Mouse (Mus musculus): Measurements from ENCODE around the gene Azgp1. TPM values are rescaled to one million over a fixed set of nuclear protein-coding genes. Genes with fewer than 3 reads are reported as not detected.
"Not testable (repeated sequence)": the region's sequence is repeated elsewhere in the genome, so short reads cannot be mapped to it uniquely, and the experiment has no call there.

Azgp1 gene
- not detected in 2 replicates for total RNA-seq (2017)

DNA sequence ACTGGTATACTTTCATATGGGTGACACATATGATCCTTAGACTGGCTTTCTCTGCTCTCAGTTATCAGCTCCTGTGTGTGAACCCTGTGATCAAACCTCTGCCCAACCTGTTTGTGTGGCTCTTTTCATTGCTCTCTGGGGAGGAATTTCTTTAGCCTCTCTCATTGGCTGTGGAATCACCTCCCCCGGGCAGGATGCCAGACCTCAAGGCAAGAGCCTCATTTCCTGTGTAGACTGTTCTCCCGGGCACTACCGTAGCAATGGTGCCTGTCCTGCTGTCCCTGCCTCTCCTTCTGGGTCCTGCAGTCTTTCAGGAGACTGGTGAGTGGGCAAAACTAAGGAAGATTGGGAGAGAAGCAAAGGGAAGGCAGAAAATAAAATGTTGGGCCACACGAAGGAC, at the start of gene Azgp1:
TSS of gene Azgp1 (plus strand) at position 221 of the 400 bp plus-strand sequence.
- no peak for ATAC-seq (ENCODE audit: extremely low read depth, insufficient number of reproducible peaks, low FRiP score, poor library complexity, severe bottlenecking)

DNA sequence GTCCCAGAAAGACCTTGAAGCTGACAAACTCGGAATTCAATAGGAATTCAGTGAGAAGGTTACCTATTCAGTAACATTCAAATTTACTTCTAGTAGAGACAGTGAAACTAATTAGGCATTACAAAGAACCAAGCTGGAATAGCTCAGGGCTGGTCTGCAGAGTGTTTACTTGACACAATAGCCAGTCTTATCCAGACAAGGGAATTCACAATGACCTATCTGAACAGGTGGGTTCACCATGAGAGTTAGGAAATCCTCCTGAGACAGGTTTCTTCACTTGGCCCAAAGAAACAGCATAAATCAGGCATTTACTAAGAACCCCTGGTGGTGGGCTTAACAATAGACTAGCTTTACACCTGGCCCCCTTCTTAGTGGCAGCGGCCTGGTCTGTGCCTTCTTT, 47.4 kb upstream of the Azgp1 start:
- ATAC-seq (ENCODE audit: extremely low read depth, insufficient number of reproducible peaks, low FRiP score, poor library complexity, severe bottlenecking) = not testable (repeated sequence)

DNA sequence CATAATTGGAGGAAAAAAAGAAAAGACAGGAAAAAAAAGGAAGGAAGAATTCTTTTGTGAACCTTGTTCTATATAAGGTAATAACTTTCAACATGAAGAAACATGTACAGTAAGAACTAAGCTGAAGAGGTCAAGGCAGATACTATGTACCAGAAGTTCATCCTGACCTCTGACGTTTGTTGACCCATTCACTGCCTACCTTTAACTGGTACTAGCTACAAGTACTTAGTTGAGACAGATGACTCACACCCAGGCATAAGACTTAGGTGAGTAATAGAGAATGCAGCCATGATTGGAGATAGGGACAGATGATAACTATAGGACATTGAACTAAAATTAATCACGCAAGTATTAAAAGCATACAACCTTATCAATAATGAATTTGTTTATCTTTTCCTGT, 44.8 kb upstream of the Azgp1 start:
- no peak for ATAC-seq (ENCODE audit: extremely low read depth, insufficient number of reproducible peaks, low FRiP score, poor library complexity, severe bottlenecking)

DNA sequence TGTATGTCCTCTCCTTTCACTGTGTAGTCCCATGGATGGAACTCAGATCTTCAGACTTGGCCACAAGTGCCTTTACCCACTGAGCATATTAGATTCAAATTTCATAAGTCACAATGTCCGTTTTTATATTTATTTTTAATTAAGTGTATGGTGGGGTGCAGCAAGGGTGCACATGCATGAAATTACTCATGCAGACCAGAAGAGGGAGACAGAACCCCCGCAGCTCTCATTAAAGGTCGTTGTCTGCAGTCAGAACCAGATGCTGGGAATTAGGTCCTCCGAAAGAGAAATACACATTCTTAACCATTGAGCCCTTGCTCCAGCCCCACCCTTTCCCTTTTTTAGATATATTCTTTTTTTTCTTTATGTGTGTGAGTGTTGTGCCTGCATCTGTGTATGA, 44.1 kb upstream of the Azgp1 start:
- no peak for ATAC-seq (ENCODE audit: extremely low read depth, insufficient number of reproducible peaks, low FRiP score, poor library complexity, severe bottlenecking)

DNA sequence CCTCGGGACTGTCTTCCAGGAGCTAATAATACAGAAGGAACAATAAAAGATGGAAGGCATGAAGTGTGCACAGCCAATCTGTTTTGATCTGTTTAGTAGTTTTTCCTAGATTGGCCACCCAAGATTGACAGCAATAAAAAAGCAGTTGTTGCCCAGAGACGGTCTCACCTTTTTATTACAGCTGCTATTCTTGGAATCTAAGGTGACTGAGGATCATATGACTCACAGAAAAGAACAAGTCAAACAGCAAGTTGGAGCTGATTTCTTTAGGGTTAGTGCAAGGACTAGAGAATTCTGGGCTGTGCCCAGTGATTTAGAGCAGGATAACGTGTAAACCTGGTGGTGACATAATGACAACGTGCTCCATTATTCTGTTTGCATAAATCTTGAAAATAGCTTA, 40.4 kb upstream of the Azgp1 start:
- ATAC-seq (ENCODE audit: extremely low read depth, insufficient number of reproducible peaks, low FRiP score, poor library complexity, severe bottlenecking) = no peak

DNA sequence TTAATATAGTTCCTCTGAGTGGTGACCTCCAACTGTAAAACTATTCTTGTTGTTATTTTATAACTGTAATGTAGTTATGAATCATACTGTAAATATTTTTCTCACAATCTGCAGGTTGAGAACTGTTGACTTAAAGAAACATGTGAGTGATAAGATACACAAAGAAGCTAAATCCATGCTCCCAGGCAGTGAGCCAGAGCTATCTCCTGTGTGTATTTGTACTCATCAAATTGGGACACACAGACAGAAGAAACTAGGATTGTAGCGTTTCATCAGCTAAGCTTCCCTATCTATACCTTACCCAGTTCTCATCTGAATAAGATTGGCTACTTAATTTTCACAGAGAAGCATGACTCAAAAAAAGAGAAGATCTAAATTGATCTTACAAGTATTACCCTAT, 38.2 kb upstream of the Azgp1 start:
- ATAC-seq (ENCODE audit: extremely low read depth, insufficient number of reproducible peaks, low FRiP score, poor library complexity, severe bottlenecking) = no peak

DNA sequence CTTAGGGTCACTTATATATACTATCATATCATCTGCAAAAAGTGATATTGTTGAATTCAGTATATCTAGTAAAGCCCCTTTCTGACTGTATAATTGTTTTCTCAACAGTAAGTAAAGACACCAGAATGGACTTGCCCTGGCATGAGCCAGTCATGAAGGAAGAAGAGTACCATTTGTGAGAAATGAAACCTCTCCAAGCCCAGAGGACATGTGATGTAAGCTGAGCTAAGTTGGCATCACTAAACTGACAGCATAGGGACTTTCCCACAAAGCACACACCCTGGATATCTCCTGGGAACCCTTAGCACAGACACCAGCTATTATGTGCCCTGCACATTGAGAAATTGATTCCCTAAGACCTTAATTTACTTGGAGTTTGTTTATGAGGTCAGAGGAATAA, 34.0 kb upstream of the Azgp1 start:
- no peak for ATAC-seq (ENCODE audit: extremely low read depth, insufficient number of reproducible peaks, low FRiP score, poor library complexity, severe bottlenecking)

DNA sequence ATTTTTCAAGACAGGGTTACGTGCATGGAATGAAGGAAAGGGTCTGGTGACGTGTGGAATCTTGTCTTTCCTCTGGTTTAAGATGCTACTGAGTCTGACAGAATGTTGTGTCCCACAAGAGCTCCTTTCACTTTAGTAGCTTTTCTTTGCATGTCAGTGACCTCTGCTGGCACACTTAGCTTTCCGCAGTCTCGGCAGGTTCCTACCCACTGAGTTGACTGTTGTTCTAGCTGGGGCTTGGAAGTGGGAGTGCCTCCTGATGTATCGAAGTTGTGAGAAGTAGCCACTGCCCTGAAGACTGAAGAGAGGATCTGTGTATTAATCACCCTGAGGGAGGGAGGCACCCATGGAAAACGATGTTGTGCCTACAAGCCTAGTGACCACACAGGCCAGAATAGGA, 30.1 kb upstream of the Azgp1 start:
- ATAC-seq (ENCODE audit: extremely low read depth, insufficient number of reproducible peaks, low FRiP score, poor library complexity, severe bottlenecking) = no peak

DNA sequence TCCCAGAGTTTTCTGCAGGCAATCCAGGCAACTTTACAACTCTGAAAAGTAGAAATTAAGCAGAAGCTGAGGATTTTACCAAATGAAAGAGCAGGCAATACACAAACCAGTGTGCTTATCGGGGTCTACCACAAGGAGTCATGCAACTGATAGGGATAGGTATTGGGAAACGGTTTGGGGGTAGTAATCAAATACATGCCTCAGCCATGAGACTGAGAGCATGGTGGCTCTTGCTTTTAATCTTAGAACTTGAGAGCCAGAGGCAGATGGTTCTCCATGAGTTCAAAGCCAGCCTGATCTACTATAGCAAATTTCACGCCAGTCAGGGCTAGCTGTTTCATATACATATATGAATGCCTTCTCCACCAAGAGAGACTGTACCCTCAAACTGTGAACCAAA, 24.9 kb upstream of the Azgp1 start:
- no peak for ATAC-seq (ENCODE audit: extremely low read depth, insufficient number of reproducible peaks, low FRiP score, poor library complexity, severe bottlenecking)

DNA sequence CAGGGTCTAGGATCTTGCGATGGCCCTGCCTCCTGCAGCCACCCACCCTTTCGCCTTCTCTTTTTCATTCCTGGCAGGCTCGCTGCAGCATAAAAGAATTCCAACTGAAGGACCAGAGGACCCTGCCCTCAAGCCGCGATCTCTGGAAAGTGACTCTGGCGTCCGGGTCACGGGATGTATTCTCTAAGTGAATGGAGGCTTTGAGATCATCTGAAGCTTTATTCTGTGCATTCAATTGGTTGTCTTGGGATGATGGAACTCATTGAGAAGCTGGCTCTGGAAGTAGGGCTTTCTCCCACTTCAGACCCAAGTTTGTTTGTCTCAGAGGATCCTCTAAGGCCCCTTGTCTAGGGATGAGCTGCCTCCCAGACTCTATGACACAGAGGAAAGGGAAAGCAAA, 18.4 kb upstream of the Azgp1 start, which contains the start of gene Gjc3:
TSS of gene Gjc3 (minus strand) at position 154 of the 400 bp plus-strand sequence.
- no peak for ATAC-seq (ENCODE audit: extremely low read depth, insufficient number of reproducible peaks, low FRiP score, poor library complexity, severe bottlenecking)

DNA sequence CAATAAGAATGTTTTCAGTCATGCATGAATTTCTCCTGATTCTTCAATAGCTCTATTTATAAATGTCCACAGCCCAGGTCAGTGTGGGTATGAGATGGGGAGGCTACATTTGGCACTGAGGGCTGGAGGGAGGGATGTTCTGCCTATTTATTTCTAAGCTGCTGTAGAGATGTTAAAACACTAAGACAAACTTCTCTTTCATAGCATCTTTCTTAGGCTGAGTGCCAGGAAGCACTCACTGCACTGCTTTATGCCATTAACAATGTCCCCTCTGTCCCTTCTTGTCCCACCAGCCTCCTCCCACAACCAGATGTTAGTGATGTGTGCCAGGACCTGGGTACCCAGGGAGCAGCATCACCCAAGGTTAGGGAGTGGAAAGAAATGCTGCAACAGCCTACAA, 14.8 kb upstream of the Azgp1 start:
- no peak for ATAC-seq (ENCODE audit: extremely low read depth, insufficient number of reproducible peaks, low FRiP score, poor library complexity, severe bottlenecking)

DNA sequence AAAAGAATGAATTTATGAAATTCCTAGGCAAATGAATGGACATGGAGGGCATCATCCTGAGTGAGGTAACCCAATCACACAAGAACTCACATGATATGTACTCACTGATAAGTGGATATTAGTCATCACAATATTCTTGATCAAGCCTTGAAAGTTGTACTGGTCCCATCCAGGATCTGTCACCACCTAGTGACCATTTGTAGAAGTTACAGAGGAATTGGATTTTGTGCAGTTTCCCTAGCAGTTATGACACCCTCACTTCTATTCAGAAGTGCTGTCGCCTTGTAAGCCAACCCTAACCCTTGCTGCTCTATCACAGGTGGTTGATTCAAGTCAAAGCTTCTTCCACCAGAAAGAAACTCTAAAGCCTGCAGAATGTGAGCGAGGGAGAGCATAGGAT, 8.2 kb upstream of the Azgp1 start:
- ATAC-seq (ENCODE audit: extremely low read depth, insufficient number of reproducible peaks, low FRiP score, poor library complexity, severe bottlenecking) = no peak

DNA sequence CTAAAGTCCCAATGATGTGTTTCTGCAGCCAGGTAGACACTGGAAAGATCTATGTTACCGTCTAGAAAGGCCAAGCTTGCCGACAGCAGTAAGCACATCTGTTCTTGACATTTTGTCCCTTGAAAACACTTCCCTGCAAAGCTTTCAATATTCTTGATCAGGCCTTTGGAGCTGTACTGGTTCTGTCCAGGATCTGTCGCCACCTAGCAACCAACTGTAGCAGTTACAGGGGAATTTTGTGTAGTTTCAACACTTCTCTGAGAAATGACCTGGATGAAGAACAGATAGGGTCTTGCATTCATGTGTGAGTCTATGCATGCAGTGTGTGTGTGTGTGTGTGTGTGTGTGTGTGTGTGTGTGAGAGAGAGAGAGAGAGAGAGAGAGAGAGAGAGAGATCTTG, 7.6 kb upstream of the Azgp1 start:
- no peak for ATAC-seq (ENCODE audit: extremely low read depth, insufficient number of reproducible peaks, low FRiP score, poor library complexity, severe bottlenecking)

DNA sequence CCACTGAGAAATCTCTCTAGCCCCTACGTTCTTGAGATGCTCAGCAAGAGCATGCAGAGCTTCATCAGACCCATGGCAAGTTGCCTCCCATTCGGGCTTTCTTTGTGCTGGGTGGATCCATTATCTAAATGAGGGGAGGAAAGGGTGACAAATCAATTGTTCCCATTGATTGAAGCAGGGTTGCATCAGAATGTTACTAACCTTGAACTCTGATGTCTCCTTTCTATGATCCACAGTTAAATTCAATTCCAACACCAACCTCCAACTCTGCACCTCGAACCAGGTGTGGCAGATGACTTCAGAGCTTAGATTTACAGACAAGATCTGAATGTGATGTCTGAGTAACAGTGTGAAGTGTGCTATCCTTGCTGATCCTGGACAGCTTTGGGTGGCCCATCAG, 6.6 kb upstream of the Azgp1 start:
- ATAC-seq (ENCODE audit: extremely low read depth, insufficient number of reproducible peaks, low FRiP score, poor library complexity, severe bottlenecking) = no peak

DNA sequence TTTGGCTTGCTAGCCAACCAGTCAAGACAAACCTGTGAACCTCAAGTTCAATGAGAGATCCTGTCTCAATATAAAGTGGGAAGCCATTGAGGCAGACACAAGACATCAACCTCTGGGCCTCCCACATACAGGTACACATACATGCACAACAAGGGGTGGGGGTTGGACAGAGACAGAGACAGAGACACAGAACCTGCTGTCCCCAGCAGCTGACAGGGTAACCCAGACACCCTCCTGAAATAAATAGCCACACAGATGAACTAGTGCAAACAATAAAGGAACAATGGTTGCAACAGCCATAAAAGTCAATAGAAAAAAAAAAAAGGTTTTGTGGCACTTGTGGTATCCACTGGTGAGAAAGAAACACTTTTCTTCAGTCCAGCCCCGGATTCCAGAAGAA, 5.9 kb upstream of the Azgp1 start:
- no peak for ATAC-seq (ENCODE audit: extremely low read depth, insufficient number of reproducible peaks, low FRiP score, poor library complexity, severe bottlenecking)

DNA sequence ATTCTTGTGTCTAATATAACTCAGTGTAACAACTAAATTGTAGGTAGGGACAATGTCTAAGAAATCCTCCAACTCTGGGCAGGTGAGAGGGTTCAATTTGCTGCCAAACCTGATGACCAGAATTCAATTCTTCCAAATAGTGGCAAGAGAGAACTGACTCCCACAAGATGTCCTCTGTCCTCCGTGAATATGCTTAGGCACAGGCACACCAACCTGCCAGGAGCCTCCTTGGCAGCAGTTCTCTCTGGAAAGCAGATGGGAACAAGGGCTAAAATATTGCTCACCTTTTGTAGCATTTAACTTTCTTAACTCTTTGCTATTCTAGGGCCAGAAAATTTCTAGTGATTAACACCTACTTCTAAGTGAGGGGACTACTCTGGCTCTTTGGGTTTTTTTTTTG, 4.0 kb upstream of the Azgp1 start:
- ATAC-seq (ENCODE audit: extremely low read depth, insufficient number of reproducible peaks, low FRiP score, poor library complexity, severe bottlenecking) = no peak

DNA sequence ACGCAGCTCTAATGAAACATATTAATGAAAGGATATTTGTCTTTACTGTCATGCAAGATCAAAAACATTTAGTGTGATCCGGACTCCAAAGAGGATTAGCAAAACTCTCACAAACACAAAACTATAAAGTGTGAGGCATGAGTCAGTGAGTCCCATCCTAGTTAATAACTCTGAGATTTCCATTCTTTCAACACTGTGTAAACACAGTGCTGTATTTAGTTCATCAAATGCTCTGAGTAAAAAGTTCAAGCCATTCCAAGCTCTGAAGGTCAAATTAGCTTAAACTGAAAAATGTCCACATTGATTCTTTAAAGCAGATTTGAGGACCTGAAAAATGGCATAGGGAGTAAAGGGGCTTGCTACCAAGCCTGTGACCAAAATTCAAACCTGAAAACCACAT, 2.2 kb upstream of the Azgp1 start:
- ATAC-seq (ENCODE audit: extremely low read depth, insufficient number of reproducible peaks, low FRiP score, poor library complexity, severe bottlenecking) = no peak

DNA sequence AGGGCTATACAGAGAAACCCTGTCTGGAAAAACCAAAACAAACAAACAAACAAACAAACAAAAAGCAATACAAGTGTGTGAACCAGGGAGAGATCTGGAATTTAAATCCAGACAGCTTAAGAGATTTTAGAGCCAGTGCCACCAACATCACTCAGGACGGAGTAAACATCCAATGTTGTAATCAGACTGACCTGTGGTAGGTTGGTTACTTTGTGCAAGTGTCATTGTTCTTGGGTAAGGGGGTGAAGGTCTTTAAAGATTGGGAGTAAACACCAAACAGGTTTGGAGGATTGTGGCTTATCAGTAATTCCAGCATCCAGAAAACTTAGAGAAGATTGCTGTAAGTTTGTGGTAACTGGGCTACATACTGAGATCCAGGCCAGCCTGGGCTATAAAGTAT, 5.0 kb downstream of the Azgp1 start:
- ATAC-seq (ENCODE audit: extremely low read depth, insufficient number of reproducible peaks, low FRiP score, poor library complexity, severe bottlenecking) = no peak

DNA sequence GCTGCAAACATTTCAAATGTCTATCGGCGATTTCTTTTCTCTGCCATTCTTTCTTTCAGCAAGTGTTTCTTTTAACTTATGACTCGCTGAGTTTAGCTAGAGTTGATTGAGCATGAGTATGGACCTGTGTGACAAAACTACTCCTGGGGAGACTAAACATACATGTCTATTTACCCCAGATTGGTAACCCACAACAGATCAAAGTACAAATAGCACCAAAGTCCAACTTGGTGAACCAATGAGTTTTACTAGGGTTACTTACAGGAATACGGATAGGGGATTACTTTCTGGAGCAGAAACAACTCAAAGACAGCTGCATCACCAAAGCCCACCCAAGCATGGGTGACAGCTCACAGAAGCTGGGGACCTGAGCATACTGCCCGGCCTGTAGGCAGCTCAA, 28.1 kb downstream of the Azgp1 start:
- ATAC-seq (ENCODE audit: extremely low read depth, insufficient number of reproducible peaks, low FRiP score, poor library complexity, severe bottlenecking) = no peak

DNA sequence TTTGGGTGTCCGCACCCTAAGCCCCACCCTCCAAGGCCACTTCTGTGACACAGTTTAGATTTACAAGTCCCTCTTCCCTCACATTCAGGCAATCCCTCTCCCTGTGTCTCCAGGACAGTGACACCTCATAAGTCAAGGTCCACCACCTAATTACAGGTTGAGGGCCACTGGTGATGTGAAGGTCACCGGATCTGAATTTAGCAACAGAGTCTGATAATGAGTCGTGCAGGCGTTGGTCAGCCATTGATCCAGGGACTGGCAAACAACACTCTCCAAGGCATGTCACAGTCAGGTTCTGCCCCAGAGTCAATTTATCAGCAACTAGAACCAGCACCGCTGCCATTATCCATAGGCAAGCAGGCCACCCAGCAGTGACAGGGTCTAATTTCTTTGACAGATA, 31.1 kb downstream of the Azgp1 start:
- no peak for ATAC-seq (ENCODE audit: extremely low read depth, insufficient number of reproducible peaks, low FRiP score, poor library complexity, severe bottlenecking)

DNA sequence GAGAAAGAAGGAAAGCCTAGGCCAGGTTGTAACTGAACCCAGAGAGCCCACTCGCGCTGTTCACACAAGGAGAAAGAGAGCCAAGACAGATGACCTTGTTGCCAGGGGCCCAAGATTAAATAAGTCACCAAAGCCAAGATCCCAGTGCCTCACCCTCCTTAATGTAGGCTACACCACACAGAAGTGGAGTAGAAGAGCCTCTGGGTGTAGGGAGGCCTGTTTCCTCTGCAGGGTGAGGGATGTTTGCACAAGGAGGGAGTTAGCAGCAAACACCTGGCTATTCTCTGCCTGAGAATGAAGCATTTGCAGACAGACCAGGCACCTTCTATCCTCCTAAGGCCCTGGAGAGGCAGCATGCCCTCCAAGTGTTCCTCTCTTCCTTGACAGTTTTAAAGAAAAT, 35.2 kb downstream of the Azgp1 start:
- ATAC-seq (ENCODE audit: extremely low read depth, insufficient number of reproducible peaks, low FRiP score, poor library complexity, severe bottlenecking) = no peak

DNA sequence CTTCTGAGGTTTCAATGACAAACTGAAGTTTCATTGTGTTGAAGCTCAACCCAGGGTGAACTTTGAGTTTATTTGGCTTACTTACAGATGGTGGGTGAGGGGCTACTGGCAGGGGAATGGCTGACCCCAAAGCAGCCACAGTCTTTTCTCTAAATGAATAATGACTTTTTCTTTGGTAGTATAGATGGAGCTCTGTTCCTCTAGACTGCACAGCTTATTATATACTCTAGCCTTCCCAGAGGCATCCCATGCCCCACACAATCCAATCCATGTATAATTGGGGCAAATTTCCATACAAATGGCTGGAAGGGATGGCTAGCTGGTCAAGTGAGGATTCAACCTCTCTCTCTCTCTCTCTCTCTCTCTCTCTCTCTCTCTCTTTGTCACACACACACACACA, 35.7 kb downstream of the Azgp1 start:
- no peak for ATAC-seq (ENCODE audit: extremely low read depth, insufficient number of reproducible peaks, low FRiP score, poor library complexity, severe bottlenecking)
